20 mouse cellular contexts compared by ENCODE assay signal in genomic region chr5:148964251-148964650, GRCm38 (mm10). TPM values are rescaled to one million over a fixed set of nuclear protein-coding genes. Genes with fewer than 3 reads are reported as not detected.
A peak's percentile ranks its signal among the peaks of the same experiment; 100 is the strongest.
DNase-seq lines count a peak whose midpoint lies in the region; ATAC-seq and TF ChIP-seq lines count a peak whose summit lies in the region.
"Had no signal": no experiment of that assay in that cellular context is flagged by ENCODE, and none has a peak within 500 bp of the region (broad histone marks: within the 10 kb centered on the region; RNA-seq: fewer than 3 reads in every experiment).

No protein-coding gene starts in this region.

- H3K27ac ChIP-seq in heart, postnatal 0 days (ENCODE audit: low read depth): peak overlapping the region; percentile 20; the same call in 1 of the 2 replicates
- peak overlapping the region; percentile 69 for H3K27ac ChIP-seq in liver, postnatal 0 days (ENCODE audit: low read depth)
- H3K27ac ChIP-seq: hindbrain, embryonic 12.5 days had no signal

- no peaks in the 10 kb centered on the region for H3K9me3 ChIP-seq in heart, postnatal 0 days (replicated peaks; ENCODE audit: control insufficient read depth, low read length)
- H3K9me3 ChIP-seq in liver, postnatal 0 days (ENCODE audit: low read length): no peaks in the 10 kb centered on the region
- H3K9me3 ChIP-seq: lung, embryonic 15.5 days had no signal

- 67% methylated on average over 1 of the region's 1 CpGs for WGBS in heart, postnatal 0 days
- WGBS in liver, postnatal 0 days (ENCODE audit: insufficient replicate concordance): 80% methylated on average over 1 of the region's 1 CpGs

- no peak overlapping the region for H3K4me3 ChIP-seq in heart, postnatal 0 days (ENCODE audit: low read depth, low read length)
- H3K4me3 ChIP-seq in liver, postnatal 0 days (ENCODE audit: low read depth, low read length): no peak overlapping the region
- H3K4me3 ChIP-seq: hindbrain, embryonic 12.5 days; lung, embryonic 15.5 days had no signal

- ATAC-seq in heart, postnatal 0 days (ENCODE audit: insufficient read depth, low read depth): no peak
- ATAC-seq in liver, postnatal 0 days: no peak
- ATAC-seq in inflammation-experienced regulatory T-cells, adult 6 months: no peak
- no peak for ATAC-seq in CD4-positive, CD25-positive, alpha-beta regulatory T cell, adult 4 months
- ATAC-seq: activated CD4-positive, CD25-positive, alpha-beta regulatory T cell, adult 4 months; midbrain, embryonic 16.5 days had no signal

- H3K4me1 ChIP-seq in heart, postnatal 0 days (ENCODE audit: control insufficient read depth, insufficient read depth): peaks cover 13% of the 10 kb centered on the region; the same call in 1 of the 2 replicates
- H3K4me1 ChIP-seq in liver, postnatal 0 days (ENCODE audit: insufficient read depth): peaks cover 41% of the 10 kb centered on the region

- no peak overlapping the region for H3K9ac ChIP-seq in heart, postnatal 0 days (replicated peaks; ENCODE audit: low read depth, low read length)
- H3K9ac ChIP-seq in liver, postnatal 0 days (replicated peaks): no peak overlapping the region
- H3K9ac ChIP-seq: hindbrain, embryonic 12.5 days; lung, embryonic 15.5 days had no signal

- peak; percentile 48 for DNase-seq in adrenal gland, adult 8-10 months
- DNase-seq in adrenal gland, postnatal 10 days: no peak
- DNase-seq in heart, postnatal 0 days (ENCODE audit: low spot score): no peak
- no peak for DNase-seq in heart, adult 9 months (ENCODE audit: low spot score in 2 of 2)
- peak; percentile 40 for DNase-seq in 3T3-L1 (ENCODE audit: low read depth, low spot score)
- no peak for DNase-seq in liver, postnatal 0 days
- DNase-seq: cerebellum, adult 2 months; gastrocnemius, postnatal 25 days; kidney, adult 18-20 months; kidney, postnatal 14 days; left cerebral cortex, postnatal 4 days had no signal

- no peak overlapping the region for H3K4me2 ChIP-seq in heart, postnatal 0 days (ENCODE audit: low read depth, low read length)
- no peak overlapping the region for H3K4me2 ChIP-seq in liver, postnatal 0 days (ENCODE audit: low read depth, low read length)
- H3K4me2 ChIP-seq: heart, embryonic 11.5 days; hindbrain, embryonic 12.5 days had no signal

- H3K27me3 ChIP-seq in heart, postnatal 0 days (ENCODE audit: control insufficient read depth, insufficient read depth, low read length): no peaks in the 10 kb centered on the region
- H3K27me3 ChIP-seq in liver, postnatal 0 days (ENCODE audit: insufficient read depth, low read length): no peaks in the 10 kb centered on the region
- H3K27me3 ChIP-seq: hindbrain, embryonic 12.5 days; lung, embryonic 15.5 days had no signal

- H3K36me3 ChIP-seq in heart, postnatal 0 days (replicated peaks; ENCODE audit: control insufficient read depth, insufficient read depth, low read length): no peaks in the 10 kb centered on the region
- no peaks in the 10 kb centered on the region for H3K36me3 ChIP-seq in liver, postnatal 0 days (replicated peaks; ENCODE audit: insufficient read depth, low read length)
- H3K36me3 ChIP-seq: hindbrain, embryonic 12.5 days; lung, embryonic 15.5 days had no signal

- no peak for TF ChIP-seq CTCF in heart, postnatal 0 days (IDR thresholded peaks at IDR 0.05; ENCODE audit: low read depth)
- no peak for TF ChIP-seq CTCF in liver, postnatal 0 days (IDR thresholded peaks at IDR 0.05; ENCODE audit: low read depth)

- no peak for TF ChIP-seq EP300 in heart, postnatal 0 days (IDR thresholded peaks at IDR 0.05; ENCODE audit: low read depth)
- TF ChIP-seq EP300 in liver, postnatal 0 days (IDR thresholded peaks at IDR 0.05; ENCODE audit: low read depth): no peak

RNA-seq across cellular contexts. Expression of gene Gm42791, which starts 30.7 kb away (rescaled TPM):
- 1 to 10 TPM; 1.7 to 6.9 (median 5.2) TPM for total RNA-seq in adrenal gland, adult 8-10 months (2022)
- 1 to 10 TPM; 3.6 to 4.7 TPM for total RNA-seq in adrenal gland, postnatal 10 days (2021)
- total RNA-seq in heart, postnatal 0 days (2014; rRNA removed; ENCODE audit: low replicate concordance): not detected in 2 replicates
- 1.00 and 2.7 TPM in 2 replicates for polyA plus RNA-seq in heart, postnatal 0 days (2015; fragmentation: Nextera tagmentation; extraction: Ambion mirVana)
- polyA plus RNA-seq in liver, postnatal 0 days (2015; fragmentation: Nextera tagmentation; extraction: Ambion mirVana): 0.42 TPM in 1 of 2 replicates, not detected in the other
- not detected for polyA plus RNA-seq in inflammation-experienced regulatory T-cells, adult 6 months (2017; shearing (Covaris generic))
- polyA plus RNA-seq in CD4-positive, CD25-positive, alpha-beta regulatory T cell, adult 4 months (2017; shearing (Covaris generic)): 1 to 10 TPM; 1.3 to 1.4 TPM
- total RNA-seq: megakaryocyte, adult 5-6 weeks had no signal
- polyA plus RNA-seq: activated CD4-positive, CD25-positive, alpha-beta regulatory T cell, adult 4 months; cerebellum, adult 2 months; frontal cortex, adult 2 months; heart, embryonic 11.5 days had no signal

RNA-seq across cellular contexts. Expression of gene Katnal1, which starts 35.1 kb away (rescaled TPM):
- 10 to 100 TPM in 3 of 4 experiments, 1 to 10 TPM in 1; 9.6 to 19.8 (median 13.2) TPM for total RNA-seq in adrenal gland, adult 8-10 months (2022)
- total RNA-seq in adrenal gland, postnatal 10 days (2021): 10 to 100 TPM in 1 of 2 experiments, 1 to 10 TPM in 1; 5.5 to 12.2 TPM
- total RNA-seq in heart, postnatal 0 days (2014; rRNA removed; ENCODE audit: low replicate concordance): 5.4 and 21.1 TPM in 2 replicates
- polyA plus RNA-seq in heart, postnatal 0 days (2015; fragmentation: Nextera tagmentation; extraction: Ambion mirVana): 8.0 and 8.4 TPM in 2 replicates
- 4.3 and 4.8 TPM in 2 replicates for polyA plus RNA-seq in liver, postnatal 0 days (2015; fragmentation: Nextera tagmentation; extraction: Ambion mirVana)
- 1 to 10 TPM; 2.1 to 3.7 (median 3.7) TPM for polyA plus RNA-seq in inflammation-experienced regulatory T-cells, adult 6 months (2017; shearing (Covaris generic))
- 1 to 10 TPM; 1.5 to 6.1 TPM for polyA plus RNA-seq in CD4-positive, CD25-positive, alpha-beta regulatory T cell, adult 4 months (2017; shearing (Covaris generic))

Comparison
In these comparisons a context has a peak if more than half of its experiments do, and no peak if none do; other contexts are left out.
1. DNase-seq: peak in adrenal gland, adult 8-10 months (single experiment) and 3T3-L1 (single experiment); none in adrenal gland, postnatal 10 days (single experiment), heart, postnatal 0 days (single experiment), heart, adult 9 months (0 of 2) and liver, postnatal 0 days (single experiment).